Mouse (Mus musculus): ENCODE results near the gene Atp5d. TPM values are rescaled to one million over a fixed set of nuclear protein-coding genes. Genes with fewer than 3 reads are reported as not detected.

Atp5d gene
- total RNA-seq (2015; ENCODE audit: low replicate concordance), result 43.3 and 48.8 TPM in 2 replicates
- 12.1 and 17.3 TPM in 2 replicates for total RNA-seq (2017; ENCODE audit: low replicate concordance)

GRCm38 (mm10) chr10:80138553-80139438 lies at the start of gene Atp5d:
TSS of gene Atp5d (plus strand) at chr10:80138632.
- ATAC-seq (replicated peaks; ENCODE audit: low FRiP score, poor library complexity, severe bottlenecking), result 0 out of 2 replicates have a peak, but pooled peaks have one; percentile 8

GRCm38 (mm10) chr10:80089146-80089545 lies 49.3 kb upstream of the Atp5d start:
- ATAC-seq (replicated peaks; ENCODE audit: low FRiP score, poor library complexity, severe bottlenecking), result no peak

GRCm38 (mm10) chr10:80091527-80091926 lies 46.9 kb upstream of the Atp5d start:
- no peak for ATAC-seq (replicated peaks; ENCODE audit: low FRiP score, poor library complexity, severe bottlenecking)

GRCm38 (mm10) chr10:80092690-80093089 lies 45.7 kb upstream of the Atp5d start:
- no peak for ATAC-seq (replicated peaks; ENCODE audit: low FRiP score, poor library complexity, severe bottlenecking)

- ATAC-seq (replicated peaks; ENCODE audit: low FRiP score, poor library complexity, severe bottlenecking), result no peak
Measured at GRCm38 (mm10) chr10:80094085-80094484, 44.3 kb upstream of the Atp5d start.

GRCm38 (mm10) chr10:80094684-80095083 lies 43.7 kb upstream of the Atp5d start:
- ATAC-seq (replicated peaks; ENCODE audit: low FRiP score, poor library complexity, severe bottlenecking), result no peak

GRCm38 (mm10) chr10:80095547-80095946 lies 42.9 kb upstream of the Atp5d start:
- ATAC-seq (replicated peaks; ENCODE audit: low FRiP score, poor library complexity, severe bottlenecking), result no peak

GRCm38 (mm10) chr10:80097275-80097674 lies 41.2 kb upstream of the Atp5d start:
- ATAC-seq (replicated peaks; ENCODE audit: low FRiP score, poor library complexity, severe bottlenecking), result no peak

- no peak for ATAC-seq (replicated peaks; ENCODE audit: low FRiP score, poor library complexity, severe bottlenecking)
Measured at GRCm38 (mm10) chr10:80098630-80099029, 39.8 kb upstream of the Atp5d start.

- 0 out of 2 replicates have a peak, but pooled peaks have one; percentile 4 for ATAC-seq (replicated peaks; ENCODE audit: low FRiP score, poor library complexity, severe bottlenecking)
Measured at GRCm38 (mm10) chr10:80100982-80101381, 37.5 kb upstream of the Atp5d start.

GRCm38 (mm10) chr10:80102216-80102915 lies 36.1 kb upstream of the Atp5d start:
- ATAC-seq (replicated peaks; ENCODE audit: low FRiP score, poor library complexity, severe bottlenecking), result peak; percentile 87

GRCm38 (mm10) chr10:80103032-80103431 lies 35.4 kb upstream of the Atp5d start:
- ATAC-seq (replicated peaks; ENCODE audit: low FRiP score, poor library complexity, severe bottlenecking), result peak; percentile 61

- no peak for ATAC-seq (replicated peaks; ENCODE audit: low FRiP score, poor library complexity, severe bottlenecking)
Measured at GRCm38 (mm10) chr10:80104181-80104580, 34.3 kb upstream of the Atp5d start.

GRCm38 (mm10) chr10:80105460-80105859 lies 33.0 kb upstream of the Atp5d start, which contains the start of gene Sbno2:
TSS of gene Sbno2 (minus strand) at chr10:80105571.
- ATAC-seq (replicated peaks; ENCODE audit: low FRiP score, poor library complexity, severe bottlenecking), result no peak

GRCm38 (mm10) chr10:80105926-80106325 lies 32.5 kb upstream of the Atp5d start:
- no peak for ATAC-seq (replicated peaks; ENCODE audit: low FRiP score, poor library complexity, severe bottlenecking)

GRCm38 (mm10) chr10:80107678-80108077 lies 30.8 kb upstream of the Atp5d start:
- ATAC-seq (replicated peaks; ENCODE audit: low FRiP score, poor library complexity, severe bottlenecking), result no peak

GRCm38 (mm10) chr10:80114341-80115284 lies 23.8 kb upstream of the Atp5d start:
- peak; percentile 60 for ATAC-seq (replicated peaks; ENCODE audit: low FRiP score, poor library complexity, severe bottlenecking)

- ATAC-seq (replicated peaks; ENCODE audit: low FRiP score, poor library complexity, severe bottlenecking), result peak; percentile 80
Measured at GRCm38 (mm10) chr10:80115290-80115943, 23.0 kb upstream of the Atp5d start, which contains the start of gene Stk11. TSS of gene Stk11 (plus strand) at chr10:80115803.

- no peak for ATAC-seq (replicated peaks; ENCODE audit: low FRiP score, poor library complexity, severe bottlenecking)
Measured at GRCm38 (mm10) chr10:80115944-80116335, 22.5 kb upstream of the Atp5d start.

Measured in erythroblast, adult 5-6 weeks (primary cell).